Mouse (Mus musculus): ENCODE measurements at regions not wholly inside any gene's neighbourhood (a gene's known extent, or its start where the extent isn't known, plus 50 kb on each side); places are given as distances from the start of the nearest gene placed in this dataset.
A peak's percentile ranks its signal among the peaks of the same experiment; 100 is the strongest.

GRCm38 (mm10) chr7:77632656-77633055, 1105.2 kb downstream of the Ntrk3 start:
- no peak for DNase-seq (ENCODE audit: low spot score in 2 of 2)

DNA sequence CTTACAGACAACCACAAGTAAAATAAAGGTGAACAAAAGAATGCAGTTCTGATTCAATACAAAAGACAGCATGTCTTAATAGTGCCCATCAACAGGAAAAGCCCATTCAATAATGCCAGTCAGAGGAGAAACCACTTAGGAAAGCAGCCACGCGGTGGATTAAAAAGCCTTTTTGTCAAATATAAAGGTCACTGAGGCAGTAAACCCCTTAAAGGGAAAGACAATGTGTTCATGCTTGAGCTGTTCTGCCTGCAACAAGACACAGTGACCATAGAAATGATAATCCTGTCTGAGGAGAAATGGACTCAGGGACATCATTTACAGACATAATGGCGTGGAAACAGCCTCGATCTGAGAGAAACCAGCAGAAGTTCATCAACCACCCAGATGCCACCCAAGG, 1114.3 kb downstream of the Ntrk3 start:
- no peak for DNase-seq (ENCODE audit: low spot score in 2 of 2)

GRCm38 (mm10) chr7:77622934-77623333, 1114.9 kb downstream of the Ntrk3 start:
- DNase-seq (ENCODE audit: low spot score in 2 of 2): no peak

DNA sequence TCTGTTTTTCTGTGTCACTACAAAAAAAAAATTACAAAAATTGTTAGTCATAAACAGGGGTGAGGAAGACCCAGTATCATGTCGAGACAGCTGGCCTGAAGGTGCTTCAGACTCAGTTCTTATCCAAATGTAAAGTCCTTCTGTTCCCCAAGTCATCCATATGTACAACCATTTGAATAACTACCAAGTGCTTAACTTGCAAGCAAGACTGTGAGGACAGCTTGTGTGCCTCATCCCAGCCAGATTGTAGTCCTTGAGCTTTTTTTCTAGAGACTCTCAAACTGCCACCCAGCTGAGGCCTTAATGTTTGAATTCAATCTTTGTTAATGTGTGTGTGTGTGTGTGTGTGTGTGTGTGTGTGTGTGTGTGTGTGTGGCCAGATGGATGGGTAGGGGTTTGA, 1164.9 kb downstream of the Ntrk3 start:
- no peak for DNase-seq (ENCODE audit: low spot score in 2 of 2)

DNA sequence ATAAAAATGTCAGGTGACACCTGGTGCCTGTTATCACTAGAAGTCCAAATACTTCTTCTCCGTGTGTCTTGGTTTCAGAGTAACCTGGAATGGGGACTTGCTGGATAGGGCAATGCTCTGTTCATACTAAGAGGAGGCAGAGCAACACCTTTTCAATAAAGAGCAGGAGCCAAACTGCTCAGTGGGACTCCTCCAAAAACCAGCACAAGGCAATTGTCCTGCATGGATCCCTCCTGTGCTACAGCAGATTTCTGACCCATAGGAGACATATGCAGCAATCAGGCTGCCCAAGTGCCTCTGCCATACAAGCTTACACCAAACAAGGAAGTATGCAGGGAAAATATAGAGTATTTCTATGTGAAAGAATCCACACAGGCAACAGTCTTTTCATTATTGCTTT, 1178.7 kb downstream of the Ntrk3 start:
- no peak for DNase-seq (ENCODE audit: low spot score in 2 of 2)

DNA sequence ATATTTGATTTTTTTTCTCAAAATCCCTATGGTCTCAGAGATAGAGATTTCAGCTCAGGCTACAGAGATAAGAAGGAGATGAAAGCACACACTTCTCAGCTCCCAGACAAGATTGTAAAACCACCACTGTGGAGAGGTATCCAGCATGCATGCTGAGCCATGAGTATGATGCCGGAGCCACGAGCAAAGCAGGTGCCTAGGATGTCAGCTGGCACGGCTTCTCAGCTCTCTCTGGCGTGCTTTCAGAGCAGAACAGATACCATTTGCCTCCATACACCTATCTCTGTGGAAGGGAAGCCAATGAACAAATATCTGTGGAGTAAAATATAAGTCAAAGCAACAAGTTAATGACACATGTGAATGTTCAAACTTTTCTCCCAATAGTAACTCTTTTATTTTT, 1179.3 kb downstream of the Ntrk3 start:
- DNase-seq (ENCODE audit: low spot score in 2 of 2): no peak

DNA sequence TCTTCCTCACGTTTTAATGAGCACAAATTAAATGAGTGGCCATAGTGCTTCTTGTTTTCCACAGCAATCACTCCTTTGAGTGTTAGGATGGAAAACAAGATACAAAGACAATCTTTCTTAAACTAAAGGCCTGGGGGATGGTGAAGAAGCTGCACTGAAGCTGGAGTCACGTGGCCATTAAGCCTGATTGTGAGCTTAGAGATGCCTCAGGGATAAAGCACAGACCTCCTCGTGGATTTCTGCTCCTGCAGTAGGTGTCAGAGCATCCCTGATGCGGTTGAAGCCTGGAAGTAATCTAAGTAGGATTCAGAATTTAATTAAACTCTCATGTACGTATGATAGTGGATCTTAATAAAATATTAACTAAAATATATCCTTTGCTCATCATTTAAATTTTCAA, 1200.9 kb downstream of the Ntrk3 start:
- no peak for DNase-seq (ENCODE audit: low spot score in 2 of 2)

- DNase-seq (ENCODE audit: low spot score in 2 of 2): no peak
These were observed 1209.9 kb downstream of the Ntrk3 start for GRCm38 (mm10) chr7:77527906-77528305.

DNA sequence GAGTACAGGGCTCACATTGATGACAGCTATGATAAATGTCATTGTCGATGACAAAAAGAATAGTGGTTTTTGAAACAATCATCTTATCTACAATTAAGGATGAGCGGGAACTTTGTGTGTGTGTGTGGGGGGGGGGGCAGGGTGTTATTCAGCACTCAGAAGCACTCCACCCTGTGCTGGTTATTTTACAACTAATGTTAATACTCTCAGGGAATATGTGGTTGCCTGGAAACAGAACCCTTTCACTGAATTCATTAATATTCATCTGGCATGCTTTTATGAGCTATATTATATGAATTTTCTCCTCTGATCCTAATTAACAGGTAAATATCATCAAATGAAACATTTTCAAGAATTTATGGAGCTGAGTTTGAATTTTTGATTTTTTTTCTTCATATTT, 1228.2 kb downstream of the Ntrk3 start:
- DNase-seq (ENCODE audit: low spot score in 2 of 2): no peak

GRCm38 (mm10) chr7:77507606-77508005, 1230.2 kb downstream of the Ntrk3 start:
- DNase-seq (ENCODE audit: low spot score in 2 of 2): no peak

DNA sequence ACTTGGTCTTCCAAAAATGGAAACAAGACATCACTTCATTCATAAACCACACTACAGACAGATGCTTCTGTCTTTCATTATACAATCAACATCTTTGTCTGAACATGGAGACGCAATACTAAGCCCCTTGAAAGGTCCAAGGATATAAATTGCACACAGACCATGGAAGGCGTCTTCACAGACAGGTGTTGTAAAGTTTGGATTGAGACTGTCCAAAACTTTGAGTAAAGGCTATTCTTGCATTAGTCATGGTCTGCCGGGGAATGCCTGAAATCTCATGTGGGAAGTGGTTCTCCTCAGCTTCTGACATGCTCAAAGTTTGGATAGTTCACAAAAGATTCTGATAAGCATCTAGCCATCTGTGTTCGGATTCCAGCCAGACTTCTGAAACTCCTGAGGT, 1235.2 kb downstream of the Ntrk3 start:
- DNase-seq (ENCODE audit: low spot score in 2 of 2): no peak

- DNase-seq (ENCODE audit: low spot score in 2 of 2): peak; percentile 1 to 5
These were observed 1242.7 kb downstream of the Ntrk3 start for GRCm38 (mm10) chr7:77495066-77495465.

GRCm38 (mm10) chr7:77477519-77477918, 1247.8 kb downstream of the Agbl1 start:
- peak in 1 of 2 experiments; percentile 4 for DNase-seq (ENCODE audit: low spot score in 2 of 2)

DNA sequence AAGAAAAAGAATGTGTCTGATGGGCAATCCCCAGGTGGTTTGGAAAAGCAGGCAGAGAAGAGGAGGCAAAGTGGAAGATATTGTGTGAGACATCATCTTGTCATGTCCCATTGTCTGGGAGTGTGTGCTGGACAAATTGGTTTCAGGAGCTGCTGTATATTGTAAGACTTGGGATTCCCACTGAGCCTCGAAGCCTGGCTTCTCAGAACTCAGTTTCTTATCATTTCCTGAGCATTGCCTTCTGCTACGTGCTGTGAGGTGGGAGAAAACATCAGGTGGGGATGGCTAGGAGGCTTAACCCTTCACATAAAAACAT, 1216.3 kb downstream of the Agbl1 start:
- no peak for DNase-seq (ENCODE audit: low spot score in 2 of 2)

GRCm38 (mm10) chr7:77445352-77446051, 1215.8 kb downstream of the Agbl1 start:
- no peak for DNase-seq (ENCODE audit: low spot score in 2 of 2)

DNA sequence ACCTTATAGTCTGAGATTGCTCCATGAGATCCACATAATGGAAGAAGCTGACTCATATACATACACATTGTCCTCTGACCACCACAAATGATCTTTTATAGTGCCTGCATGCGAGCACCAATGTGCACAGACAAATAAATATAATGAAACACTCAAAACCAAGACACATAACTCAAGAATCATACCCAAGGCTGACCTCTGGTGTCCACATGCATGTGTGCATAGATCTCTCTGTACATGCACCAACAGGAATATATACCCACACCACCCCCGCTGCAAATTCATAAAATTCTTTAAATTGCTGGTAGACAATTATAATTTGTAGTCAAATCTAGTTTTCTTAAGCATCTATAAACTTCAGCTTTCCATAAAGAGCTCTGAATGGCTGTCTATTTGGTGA, 1211.9 kb downstream of the Agbl1 start:
- peak in 1 of 2 experiments; percentile 6 for DNase-seq (ENCODE audit: low spot score in 2 of 2)

DNA sequence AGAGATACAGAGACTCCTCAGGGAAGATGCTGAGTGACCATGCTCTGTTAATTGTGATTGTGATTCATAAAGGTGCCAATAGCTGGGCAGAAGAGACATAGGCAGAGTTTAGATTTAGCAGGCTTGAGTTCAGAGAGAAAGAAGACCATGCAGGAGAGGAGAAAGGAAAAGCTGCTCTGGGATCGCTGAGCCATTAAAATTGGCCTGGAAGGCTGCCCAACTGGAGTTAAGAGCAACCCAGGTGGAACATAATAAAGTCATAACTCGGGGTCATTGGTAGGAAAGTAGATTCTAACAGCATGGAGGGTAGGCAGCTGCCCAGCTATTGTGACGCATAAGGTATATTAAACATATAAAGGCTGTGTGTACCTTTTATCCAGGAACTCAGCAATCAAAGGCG, 1183.9 kb downstream of the Agbl1 start:
- DNase-seq (ENCODE audit: low spot score in 2 of 2): no peak
